Comparison of ENCODE assay signal across 8 mouse cellular contexts in genomic region chr4:115058317-115058761, GRCm38 (mm10). TPM values are rescaled to one million over a fixed set of nuclear protein-coding genes. Genes with fewer than 3 reads are reported as not detected.
A peak's percentile ranks its signal among the peaks of the same experiment; 100 is the strongest.
DNase-seq lines count a peak whose midpoint lies in the region; ATAC-seq and TF ChIP-seq lines count a peak whose summit lies in the region.

No protein-coding gene starts in this region.

- H3K4me1 ChIP-seq in erythroblast, embryonic 14.5 days (ENCODE audit: control insufficient read depth): peaks cover 49% of the 10 kb centered on the region
- H3K4me1 ChIP-seq in forebrain, postnatal 0 days (ENCODE audit: insufficient read depth): no peaks in the 10 kb centered on the region
- 0 out of 2 replicates have a peak, but pooled peaks cover under 1% of the 10 kb centered on the region for H3K4me1 ChIP-seq in intestine, postnatal 0 days (replicated peaks; ENCODE audit: control insufficient read depth, insufficient read depth, low read length)
- H3K4me1 ChIP-seq in stomach, embryonic 15.5 days: peaks cover 23% of the 10 kb centered on the region

- peak; percentile 78 for DNase-seq in forebrain, postnatal 0 days
- peak; percentile 44 for DNase-seq in lung, postnatal 14 days
- DNase-seq in urinary bladder, postnatal 36 days (ENCODE audit: low spot score in 2 of 2): no peak
- no peak for DNase-seq in cerebellum, adult 18-20 months

- H3K4me3 ChIP-seq in erythroblast, embryonic 14.5 days (replicated peaks): peak overlapping the region; percentile 99
- H3K4me3 ChIP-seq in forebrain, postnatal 0 days (ENCODE audit: low read depth, low read length): no peak overlapping the region
- peak overlapping the region; percentile 44; the same call in 1 of the 2 replicates for H3K4me3 ChIP-seq in intestine, postnatal 0 days (ENCODE audit: low read depth, low read length)
- H3K4me3 ChIP-seq in stomach, embryonic 15.5 days (replicated peaks): peak overlapping the region; percentile 39

- no peak overlapping the region for H3K4me2 ChIP-seq in forebrain, postnatal 0 days (ENCODE audit: low read depth)
- peak overlapping the region; percentile 59; the same call in 1 of the 2 replicates for H3K4me2 ChIP-seq in intestine, postnatal 0 days (replicated peaks; ENCODE audit: low read depth)
- no peak overlapping the region; the same call in 1 of the 2 replicates for H3K4me2 ChIP-seq in stomach, embryonic 15.5 days

- H3K27ac ChIP-seq in forebrain, postnatal 0 days (ENCODE audit: low read depth, low read length): no peak overlapping the region
- H3K27ac ChIP-seq in intestine, postnatal 0 days (ENCODE audit: low read depth, low read length): peak overlapping the region; percentile 21; the same call in 1 of the 2 replicates
- H3K27ac ChIP-seq in stomach, embryonic 15.5 days: 0 out of 2 replicates have a peak overlapping the region, but pooled peaks have one; percentile 38

- under 1% methylated on average over 20 of the region's 20 CpGs for whole genome bisulfite sequencing in forebrain, postnatal 0 days
- WGBS in intestine, postnatal 0 days: 3% methylated on average over 20 of the region's 20 CpGs
- WGBS in stomach, embryonic 15.5 days: 2% methylated on average over 20 of the region's 20 CpGs

- no peak for ATAC-seq in erythroblast, adult 5-6 weeks (replicated peaks; ENCODE audit: low FRiP score, poor library complexity, severe bottlenecking)
- ATAC-seq in forebrain, postnatal 0 days: no peak
- ATAC-seq in intestine, postnatal 0 days: no peak
- ATAC-seq in stomach, embryonic 15.5 days (ENCODE audit: insufficient read depth, low FRiP score, low read depth): no peak

- H3K9me3 ChIP-seq in erythroblast, embryonic 14.5 days (ENCODE audit: control insufficient read depth, low read length): no peaks in the 10 kb centered on the region
- no peaks in the 10 kb centered on the region for H3K9me3 ChIP-seq in forebrain, postnatal 0 days (ENCODE audit: low read length)
- no peaks in the 10 kb centered on the region for H3K9me3 ChIP-seq in intestine, postnatal 0 days (ENCODE audit: control insufficient read depth)
- H3K9me3 ChIP-seq in stomach, embryonic 15.5 days: no peaks in the 10 kb centered on the region

- peaks cover 52% of the 10 kb centered on the region; the same call in 1 of the 2 replicates for H3K27me3 ChIP-seq in erythroblast, embryonic 14.5 days (ENCODE audit: control insufficient read depth)
- H3K27me3 ChIP-seq in forebrain, postnatal 0 days (ENCODE audit: insufficient read depth, low read length): peaks cover 83% of the 10 kb centered on the region
- peaks cover 96% of the 10 kb centered on the region for H3K27me3 ChIP-seq in intestine, postnatal 0 days (replicated peaks; ENCODE audit: control insufficient read depth, insufficient read depth, low read length)
- peaks cover 75% of the 10 kb centered on the region for H3K27me3 ChIP-seq in stomach, embryonic 15.5 days (replicated peaks)

- H3K9ac ChIP-seq in forebrain, postnatal 0 days: no peak overlapping the region
- peak overlapping the region; percentile 0; the same call in 1 of the 2 replicates for H3K9ac ChIP-seq in intestine, postnatal 0 days (ENCODE audit: low read depth, low read length)
- no peak overlapping the region for H3K9ac ChIP-seq in stomach, embryonic 15.5 days

- peaks cover 60% of the 10 kb centered on the region for H3K36me3 ChIP-seq in erythroblast, embryonic 14.5 days (ENCODE audit: control insufficient read depth)
- H3K36me3 ChIP-seq in forebrain, postnatal 0 days (ENCODE audit: insufficient read depth): no peaks in the 10 kb centered on the region
- H3K36me3 ChIP-seq in intestine, postnatal 0 days (ENCODE audit: control insufficient read depth, insufficient read depth): no peaks in the 10 kb centered on the region
- no peaks in the 10 kb centered on the region for H3K36me3 ChIP-seq in stomach, embryonic 15.5 days

- TF ChIP-seq CTCF in forebrain, postnatal 0 days (IDR thresholded peaks at IDR 0.05; ENCODE audit: low read depth): no peak
- no peak for TF ChIP-seq CTCF in intestine, postnatal 0 days (IDR thresholded peaks at IDR 0.05; ENCODE audit: low read depth)

RNA-seq across cellular contexts. Expression of gene Tal1, which starts 2.1 kb away (rescaled TPM):
- 65.6 and 98.0 TPM in 2 replicates for polyA plus RNA-seq in erythroblast, embryonic 14.5 days (2012)
- total RNA-seq in erythroblast, adult 5-6 weeks (2015; ENCODE audit: low replicate concordance): 75.1 and 94.0 TPM in 2 replicates
- total RNA-seq in erythroblast, adult 5-6 weeks (2017; ENCODE audit: low replicate concordance): 92.9 and 102 TPM in 2 replicates
- total RNA-seq in forebrain, postnatal 0 days (2014; rRNA removed): 2.5 and 4.0 TPM in 2 replicates
- polyA plus RNA-seq in forebrain, postnatal 0 days (2015; fragmentation: Nextera tagmentation; extraction: Ambion mirVana): 0.34 and 0.54 TPM in 2 replicates
- polyA plus RNA-seq in intestine, postnatal 0 days (2015; fragmentation: Nextera tagmentation; extraction: Ambion mirVana): 0.22 and 0.27 TPM in 2 replicates
- 1.6 and 2.9 TPM in 2 replicates for polyA plus RNA-seq in stomach, embryonic 15.5 days (2015; fragmentation: Nextera tagmentation; extraction: Ambion mirVana)

RNA-seq across cellular contexts. Expression of gene Pdzk1ip1, which starts 30.2 kb away (rescaled TPM):
- polyA plus RNA-seq in erythroblast, embryonic 14.5 days (2012): 0.99 and 2.2 TPM in 2 replicates
- total RNA-seq in erythroblast, adult 5-6 weeks (2015; ENCODE audit: low replicate concordance): 377 and 402 TPM in 2 replicates
- 332 and 366 TPM in 2 replicates for total RNA-seq in erythroblast, adult 5-6 weeks (2017; ENCODE audit: low replicate concordance)
- total RNA-seq in forebrain, postnatal 0 days (2014; rRNA removed): 1.2 TPM in 1 of 2 replicates, not detected in the other
- 2.4 TPM in 2 replicates for polyA plus RNA-seq in forebrain, postnatal 0 days (2015; fragmentation: Nextera tagmentation; extraction: Ambion mirVana)
- polyA plus RNA-seq in intestine, postnatal 0 days (2015; fragmentation: Nextera tagmentation; extraction: Ambion mirVana): 358 and 402 TPM in 2 replicates
- 82.4 and 96.6 TPM in 2 replicates for polyA plus RNA-seq in stomach, embryonic 15.5 days (2015; fragmentation: Nextera tagmentation; extraction: Ambion mirVana)

RNA-seq across cellular contexts. Expression of gene Stil, which starts 58.4 kb away (rescaled TPM):
- polyA plus RNA-seq in erythroblast, embryonic 14.5 days (2012): 0.18 and 0.25 TPM in 2 replicates
- 9.4 and 17.6 TPM in 2 replicates for total RNA-seq in erythroblast, adult 5-6 weeks (2015; ENCODE audit: low replicate concordance)
- 20.1 and 22.8 TPM in 2 replicates for total RNA-seq in erythroblast, adult 5-6 weeks (2017; ENCODE audit: low replicate concordance)
- total RNA-seq in forebrain, postnatal 0 days (2014; rRNA removed): 1.5 and 4.2 TPM in 2 replicates
- polyA plus RNA-seq in forebrain, postnatal 0 days (2015; fragmentation: Nextera tagmentation; extraction: Ambion mirVana): 1.5 and 2.1 TPM in 2 replicates
- 2.4 and 3.3 TPM in 2 replicates for polyA plus RNA-seq in intestine, postnatal 0 days (2015; fragmentation: Nextera tagmentation; extraction: Ambion mirVana)
- 9.9 and 10.9 TPM in 2 replicates for polyA plus RNA-seq in stomach, embryonic 15.5 days (2015; fragmentation: Nextera tagmentation; extraction: Ambion mirVana)

Comparison
In these comparisons a context has a peak if more than half of its experiments do, and no peak if none do; other contexts are left out.
1. DNase-seq: peak in forebrain, postnatal 0 days (single experiment) and lung, postnatal 14 days (single experiment); none in urinary bladder, postnatal 36 days (0 of 2) and cerebellum, adult 18-20 months (0 of 2).
2. RNA of gene Tal1, which starts 2.1 kb away (polyA plus RNA-seq): 65.6 to 98.0 TPM in erythroblast, embryonic 14.5 days; 1.6 to 2.9 TPM in stomach, embryonic 15.5 days, 0.34 to 0.54 TPM in forebrain, postnatal 0 days and 0.22 to 0.27 TPM in intestine, postnatal 0 days; every median in the first group is over 10 times any median in the second.
3. RNA of gene Pdzk1ip1, which starts 30.2 kb away (polyA plus RNA-seq): 358 to 402 TPM in intestine, postnatal 0 days and 82.4 to 96.6 TPM in stomach, embryonic 15.5 days; 2.4 TPM in forebrain, postnatal 0 days and 0.99 to 2.2 TPM in erythroblast, embryonic 14.5 days; every median in the first group is over 10 times any median in the second.